Mouse (Mus musculus) CH12F3 (cell line): Measurements from ENCODE around the gene Maoa.

Experiments used
- in situ Hi-C: fragments of 300-500 bp; cut with MboI; formaldehyde crosslinking; loops from 2 replicates; pipeline ENCODE4 v1.14.3; 2020; ENCODE audit warnings: low sequenced_read_pairs

Gene Maoa

GRCm38 (mm10) chrX:16619034-16619929 lies at the start of gene Maoa:
TSS of gene Maoa (plus strand) at chrX:16619698.
- in situ Hi-C loops = no loop called here

GRCm38 (mm10) chrX:16618225-16619033 lies 1.1 kb upstream of the Maoa start:
- in situ Hi-C loops = no loop called here

- in situ Hi-C loops = no loop called here
Measured at GRCm38 (mm10) chrX:16656511-16656910, 37.0 kb downstream of the Maoa start.

- in situ Hi-C loops = no loop called here
Measured at GRCm38 (mm10) chrX:16706094-16706493, 86.6 kb downstream of the Maoa start.

GRCm38 (mm10) chrX:16714033-16714432 lies 94.5 kb downstream of the Maoa start:
- in situ Hi-C loops = no loop called here
